In genomic region chr19:47456021-47456420, GRCm38 (mm10) we compare ENCODE assay signal across 26 mouse cellular contexts. TPM values are rescaled to one million over a fixed set of nuclear protein-coding genes. Genes with fewer than 3 reads are reported as not detected.
A peak's percentile ranks its signal among the peaks of the same experiment; 100 is the strongest.
DNase-seq lines count a peak whose midpoint lies in the region; ATAC-seq lines count a peak whose summit lies in the region.
"Had no signal": no experiment of that assay in that cellular context is flagged by ENCODE, and none has a peak within 500 bp of the region (broad histone marks: within the 10 kb centered on the region; RNA-seq: fewer than 3 reads in every experiment).

No protein-coding gene starts in this region.

- intact Hi-C loops in left cerebral cortex, postnatal 4 days (cut with DNase I), result no loop called here

- no peak overlapping the region for H3K4me3 ChIP-seq in brown adipose tissue, adult 24 weeks (ENCODE audit: insufficient read depth, low read depth, low read length)
- peak overlapping the region; percentile 38 for H3K4me3 ChIP-seq in intestine, embryonic 16.5 days (ENCODE audit: low read length)
- no peak overlapping the region for H3K4me3 ChIP-seq in hindbrain, embryonic 16.5 days (ENCODE audit: low read length)
- H3K4me3 ChIP-seq: embryonic facial prominence, embryonic 10.5 days; embryonic facial prominence, embryonic 13.5 days; erythroblast, embryonic 14.5 days; forebrain, embryonic 12.5 days; forebrain, embryonic 15.5 days; hindbrain, embryonic 13.5 days had no signal

- WGBS in intestine, embryonic 16.5 days, result 46% methylated on average over 6 of the region's 6 CpGs
- WGBS in hindbrain, embryonic 16.5 days, result 48% methylated on average over 6 of the region's 6 CpGs

- no peak for ATAC-seq in intestine, embryonic 16.5 days
- no peak for ATAC-seq in hindbrain, embryonic 16.5 days
- ATAC-seq: forebrain, embryonic 15.5 days; hindbrain, postnatal 0 days; inflammation-experienced regulatory T-cells, adult 6 months had no signal

- H3K27me3 ChIP-seq in intestine, embryonic 16.5 days (replicated peaks; ENCODE audit: control insufficient read depth, insufficient read depth, low read length), result no peaks in the 10 kb centered on the region
- H3K27me3 ChIP-seq in hindbrain, embryonic 16.5 days (replicated peaks; ENCODE audit: control insufficient read depth, insufficient read depth, low read length), result no peaks in the 10 kb centered on the region; the same call in 1 of the 2 replicates
- H3K27me3 ChIP-seq: CH12.LX; embryonic facial prominence, embryonic 13.5 days; forebrain, embryonic 12.5 days; forebrain, embryonic 15.5 days had no signal

- peaks cover 72% of the 10 kb centered on the region for H3K4me1 ChIP-seq in brown adipose tissue, adult 24 weeks (ENCODE audit: control insufficient read depth, insufficient read depth, insufficient read length, low read length)
- H3K4me1 ChIP-seq in intestine, embryonic 16.5 days (ENCODE audit: control insufficient read depth, insufficient read depth, low read length), result peaks cover 76% of the 10 kb centered on the region
- H3K4me1 ChIP-seq in hindbrain, embryonic 16.5 days (ENCODE audit: control insufficient read depth, insufficient read depth, low read depth, low read length), result peaks cover 20% of the 10 kb centered on the region

- no peaks in the 10 kb centered on the region for H3K9me3 ChIP-seq in intestine, embryonic 16.5 days (ENCODE audit: control insufficient read depth, low read length)
- H3K9me3 ChIP-seq in hindbrain, embryonic 16.5 days (ENCODE audit: control insufficient read depth, low read length), result no peaks in the 10 kb centered on the region
- H3K9me3 ChIP-seq: embryonic facial prominence, embryonic 10.5 days; embryonic facial prominence, embryonic 13.5 days; forebrain, embryonic 12.5 days; forebrain, embryonic 15.5 days; G1E; hindbrain, embryonic 13.5 days had no signal

- H3K27ac ChIP-seq in brown adipose tissue, adult 24 weeks (replicated peaks; ENCODE audit: low read depth, low read length), result peak overlapping the region; percentile 36; the same call in 1 of the 2 replicates
- H3K27ac ChIP-seq in intestine, embryonic 16.5 days (ENCODE audit: low read length), result peak overlapping the region; percentile 93
- no peak overlapping the region for H3K27ac ChIP-seq in hindbrain, embryonic 16.5 days (ENCODE audit: low read depth, low read length)
- H3K27ac ChIP-seq: embryonic facial prominence, embryonic 10.5 days; embryonic facial prominence, embryonic 13.5 days; forebrain, embryonic 12.5 days; forebrain, embryonic 15.5 days; hindbrain, embryonic 13.5 days; hindbrain, postnatal 0 days had no signal

- peak; percentile 71 for DNase-seq in 416B (ENCODE audit: low read depth)
- no peak for DNase-seq in layer of hippocampus, adult 11-12 months (ENCODE audit: low spot score)
- no peak for DNase-seq in left cerebral cortex, postnatal 4 days
- DNase-seq: adrenal gland, adult 2 months; adrenal gland, postnatal 14 days; B cell, adult 2 months; cerebellum, adult 11-12 months; cerebellum, adult 8-10 months; cerebellum, postnatal 10 days; cerebellum, postnatal 36 days; embryo, embryonic 11 days; gastrocnemius, postnatal 10 days had no signal

- H3K4me2 ChIP-seq in intestine, embryonic 16.5 days (ENCODE audit: low read depth, low read length), result peak overlapping the region; percentile 45
- no peak overlapping the region for H3K4me2 ChIP-seq in hindbrain, embryonic 16.5 days (ENCODE audit: low read length)
- H3K4me2 ChIP-seq: embryonic facial prominence, embryonic 13.5 days; forebrain, embryonic 12.5 days; forebrain, embryonic 15.5 days; heart, embryonic 11.5 days; hindbrain, embryonic 13.5 days had no signal

- H3K9ac ChIP-seq in intestine, embryonic 16.5 days (ENCODE audit: low read depth, low read length), result peak overlapping the region; percentile 56; the same call in 1 of the 2 replicates
- no peak overlapping the region for H3K9ac ChIP-seq in hindbrain, embryonic 16.5 days (ENCODE audit: low read depth, low read length)
- H3K9ac ChIP-seq: embryonic facial prominence, embryonic 13.5 days; forebrain, embryonic 12.5 days; forebrain, embryonic 15.5 days; hindbrain, embryonic 13.5 days had no signal

- no peaks in the 10 kb centered on the region for H3K36me3 ChIP-seq in intestine, embryonic 16.5 days (ENCODE audit: control insufficient read depth, insufficient read depth, low read length)
- H3K36me3 ChIP-seq in hindbrain, embryonic 16.5 days (ENCODE audit: control insufficient read depth, insufficient read depth, low read length), result no peaks in the 10 kb centered on the region
- H3K36me3 ChIP-seq: embryonic facial prominence, embryonic 10.5 days; embryonic facial prominence, embryonic 13.5 days; forebrain, embryonic 12.5 days; forebrain, embryonic 15.5 days; G1E; hindbrain, embryonic 13.5 days had no signal

RNA-seq across cellular contexts. Expression of gene Sh3pxd2a, which starts 8.2 kb away (rescaled TPM):
- 86.1 and 119 TPM in 2 replicates for polyA plus RNA-seq in brown adipose tissue, adult 24 weeks (2012; ENCODE audit: insufficient read depth, insufficient read length, missing spikeins)
- polyA plus RNA-seq in intestine, embryonic 16.5 days (2015; fragmentation: Nextera tagmentation; extraction: Ambion mirVana), result 3.0 and 3.6 TPM in 2 replicates
- polyA plus RNA-seq in hindbrain, embryonic 16.5 days (2015; fragmentation: Nextera tagmentation; extraction: Ambion mirVana), result 1.8 and 2.2 TPM in 2 replicates
- 10 to 100 TPM; 25.0 to 25.1 TPM for total RNA-seq in left cerebral cortex, postnatal 4 days (2021)
- polyA plus RNA-seq: G1E had no signal

Comparison
In these comparisons a context has a peak if more than half of its experiments do, and no peak if none do; other contexts are left out.
1. RNA of gene Sh3pxd2a, which starts 8.2 kb away (polyA plus RNA-seq): 86.1 to 119 TPM in brown adipose tissue, adult 24 weeks; 3.0 to 3.6 TPM in intestine, embryonic 16.5 days and 1.8 to 2.2 TPM in hindbrain, embryonic 16.5 days; every median in the first group is over 10 times any median in the second.